Mouse (Mus musculus): ENCODE results near the gene Ube2ql1. TPM values are rescaled to one million over a fixed set of nuclear protein-coding genes. Genes with fewer than 3 reads are reported as not detected.

The Ube2ql1 gene
- polyA plus RNA-seq, 1 experiment: 1.0 TPM

DNA sequence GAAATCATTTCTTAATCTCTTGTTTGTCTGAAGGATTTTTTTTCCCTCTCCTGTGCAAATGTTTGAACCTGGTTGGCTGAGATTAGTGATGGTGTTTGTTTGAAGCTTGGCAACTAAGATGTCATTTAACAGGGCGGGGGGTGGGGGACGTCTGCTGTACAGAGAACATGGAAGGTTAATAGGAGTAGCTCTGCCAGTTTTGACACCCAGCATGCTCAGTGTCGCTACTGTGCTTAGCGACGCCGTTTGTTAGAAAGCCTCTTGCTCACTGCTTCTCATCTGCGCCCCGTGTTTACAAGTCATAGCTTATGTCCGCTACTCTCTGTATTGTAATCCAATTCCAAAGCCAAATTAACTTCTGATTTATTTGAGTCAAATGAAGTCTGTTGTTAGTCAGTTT, 25.0 kb upstream of the Ube2ql1 start:
- Histone ChIP-seq H3K4me1 (ENCODE audit: control insufficient read depth, insufficient read depth, low read length) (no peaks in the 10 kb centered on the region), H3K9me3 (replicated peaks; ENCODE audit: control insufficient read depth, insufficient read depth, low read length, poor library complexity, severe bottlenecking) (no peaks in the 10 kb centered on the region), H3K27me3 (ENCODE audit: control insufficient read depth, insufficient read depth, low read length, poor library complexity, severe bottlenecking) (no peaks in the 10 kb centered on the region), H3K9ac (ENCODE audit: low read depth, poor library complexity, severe bottlenecking) (no peak overlapping the region), H3K36me3 (ENCODE audit: control insufficient read depth, insufficient read depth, low read length, poor library complexity, severe bottlenecking) (no peaks in the 10 kb centered on the region), H3K27ac (ENCODE audit: insufficient read depth, low read length) (no peak overlapping the region), H3K4me3 (ENCODE audit: low read depth, low read length) (no peak overlapping the region)
- TF ChIP-seq POLR2A (IDR thresholded peaks at IDR 0.05; ENCODE audit: insufficient read depth, low read length) (no peak), EP300 (IDR thresholded peaks at IDR 0.05; ENCODE audit: insufficient read depth, low read depth, low read length) (no peak), CTCF (IDR thresholded peaks at IDR 0.05; ENCODE audit: low read depth, low read length) (no peak)

DNA sequence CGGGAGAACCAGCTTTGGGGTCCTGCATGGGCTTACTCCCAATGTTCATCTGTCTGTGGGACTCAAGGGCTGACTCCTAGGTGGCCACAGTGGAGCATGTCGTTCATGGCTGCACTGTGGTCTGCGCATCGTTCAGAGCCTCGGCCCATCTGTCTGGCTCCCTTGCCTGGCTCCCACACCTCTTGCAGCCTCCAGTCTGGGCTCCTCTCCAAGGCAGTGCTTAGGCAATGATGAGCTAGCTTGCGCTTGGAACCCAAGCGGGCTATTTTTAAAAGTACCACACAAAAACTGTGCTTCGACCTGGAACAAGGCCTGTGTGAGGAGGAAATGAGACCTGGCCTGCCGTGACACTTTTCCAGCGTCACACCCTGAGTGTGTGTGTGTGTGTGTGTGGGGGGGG, 21.7 kb upstream of the Ube2ql1 start:
- Histone ChIP-seq H3K36me3 (ENCODE audit: control insufficient read depth, insufficient read depth, low read length, poor library complexity, severe bottlenecking) (no peaks in the 10 kb centered on the region), H3K4me3 (ENCODE audit: low read depth, low read length) (no peak overlapping the region), H3K27me3 (ENCODE audit: control insufficient read depth, insufficient read depth, low read length, poor library complexity, severe bottlenecking) (no peaks in the 10 kb centered on the region), H3K27ac (ENCODE audit: insufficient read depth, low read length) (no peak overlapping the region), H3K4me1 (ENCODE audit: control insufficient read depth, insufficient read depth, low read length) (no peaks in the 10 kb centered on the region), H3K9me3 (replicated peaks; ENCODE audit: control insufficient read depth, insufficient read depth, low read length, poor library complexity, severe bottlenecking) (no peaks in the 10 kb centered on the region), H3K9ac (ENCODE audit: low read depth, poor library complexity, severe bottlenecking) (no peak overlapping the region)
- TF ChIP-seq POLR2A (IDR thresholded peaks at IDR 0.05; ENCODE audit: insufficient read depth, low read length): no peak
- TF ChIP-seq EP300 (IDR thresholded peaks at IDR 0.05; ENCODE audit: insufficient read depth, low read depth, low read length): no peak
- TF ChIP-seq CTCF (IDR thresholded peaks at IDR 0.05; ENCODE audit: low read depth, low read length): no peak

DNA sequence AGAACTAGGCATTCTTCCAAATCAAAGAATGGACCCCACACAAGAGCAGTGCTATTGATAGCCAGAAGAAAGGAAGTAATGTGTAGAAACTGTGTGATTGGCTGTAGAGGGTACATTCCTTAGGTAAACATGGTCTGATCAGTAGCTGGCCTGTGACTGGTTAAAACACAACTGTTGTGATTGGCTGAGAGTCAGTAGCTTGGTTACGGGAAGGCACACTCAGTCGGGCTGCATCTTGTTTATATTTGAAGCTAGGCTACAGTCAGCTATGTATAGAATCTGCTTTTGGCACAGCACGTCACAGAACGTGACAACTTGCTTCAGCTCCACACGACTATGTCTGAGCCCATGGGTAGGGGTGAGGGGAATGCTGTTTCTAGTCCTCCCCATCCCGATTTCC, 19.3 kb upstream of the Ube2ql1 start:
- H3K4me3 ChIP-seq (ENCODE audit: low read depth, low read length): no peak overlapping the region
- H3K36me3 ChIP-seq (ENCODE audit: control insufficient read depth, insufficient read depth, low read length, poor library complexity, severe bottlenecking): no peaks in the 10 kb centered on the region
- no peaks in the 10 kb centered on the region for H3K27me3 ChIP-seq (ENCODE audit: control insufficient read depth, insufficient read depth, low read length, poor library complexity, severe bottlenecking)
- TF ChIP-seq POLR2A (IDR thresholded peaks at IDR 0.05; ENCODE audit: insufficient read depth, low read length) (no peak), CTCF (IDR thresholded peaks at IDR 0.05; ENCODE audit: low read depth, low read length) (no peak), EP300 (IDR thresholded peaks at IDR 0.05; ENCODE audit: insufficient read depth, low read depth, low read length) (no peak)
- H3K27ac ChIP-seq (ENCODE audit: insufficient read depth, low read length): no peak overlapping the region
- no peaks in the 10 kb centered on the region for H3K4me1 ChIP-seq (ENCODE audit: control insufficient read depth, insufficient read depth, low read length)
- no peak overlapping the region for H3K9ac ChIP-seq (ENCODE audit: low read depth, poor library complexity, severe bottlenecking)
- H3K9me3 ChIP-seq (replicated peaks; ENCODE audit: control insufficient read depth, insufficient read depth, low read length, poor library complexity, severe bottlenecking): no peaks in the 10 kb centered on the region

DNA sequence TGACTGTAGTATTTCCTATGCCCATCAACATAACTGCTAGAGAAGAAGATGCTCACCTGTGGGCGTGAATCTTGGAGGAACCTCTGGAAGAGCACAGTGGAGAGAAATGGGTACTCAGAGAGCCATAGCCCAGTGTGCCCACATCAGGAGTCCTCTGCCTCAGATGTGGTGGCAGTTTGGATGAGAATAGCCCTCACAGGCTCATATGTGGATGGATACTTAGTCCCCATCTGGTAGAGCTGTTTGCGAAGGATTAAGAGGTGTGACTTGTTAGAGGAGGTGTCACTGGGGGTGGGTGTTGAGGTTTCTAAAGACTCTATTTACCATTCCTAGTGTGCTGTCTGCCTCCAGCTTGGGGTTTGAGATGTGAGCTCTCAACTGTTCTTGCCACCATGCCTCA, 13.2 kb upstream of the Ube2ql1 start:
- no peaks in the 10 kb centered on the region for H3K4me1 ChIP-seq (ENCODE audit: control insufficient read depth, insufficient read depth, low read length)
- no peak overlapping the region for H3K27ac ChIP-seq (ENCODE audit: insufficient read depth, low read length)
- H3K9me3 ChIP-seq (replicated peaks; ENCODE audit: control insufficient read depth, insufficient read depth, low read length, poor library complexity, severe bottlenecking): no peaks in the 10 kb centered on the region
- no peaks in the 10 kb centered on the region for H3K36me3 ChIP-seq (ENCODE audit: control insufficient read depth, insufficient read depth, low read length, poor library complexity, severe bottlenecking)
- H3K27me3 ChIP-seq (ENCODE audit: control insufficient read depth, insufficient read depth, low read length, poor library complexity, severe bottlenecking): no peaks in the 10 kb centered on the region
- H3K9ac ChIP-seq (ENCODE audit: low read depth, poor library complexity, severe bottlenecking): no peak overlapping the region
- no peak for TF ChIP-seq CTCF (IDR thresholded peaks at IDR 0.05; ENCODE audit: low read depth, low read length)
- TF ChIP-seq POLR2A (IDR thresholded peaks at IDR 0.05; ENCODE audit: insufficient read depth, low read length): no peak
- no peak for TF ChIP-seq EP300 (IDR thresholded peaks at IDR 0.05; ENCODE audit: insufficient read depth, low read depth, low read length)
- H3K4me3 ChIP-seq (ENCODE audit: low read depth, low read length): no peak overlapping the region

DNA sequence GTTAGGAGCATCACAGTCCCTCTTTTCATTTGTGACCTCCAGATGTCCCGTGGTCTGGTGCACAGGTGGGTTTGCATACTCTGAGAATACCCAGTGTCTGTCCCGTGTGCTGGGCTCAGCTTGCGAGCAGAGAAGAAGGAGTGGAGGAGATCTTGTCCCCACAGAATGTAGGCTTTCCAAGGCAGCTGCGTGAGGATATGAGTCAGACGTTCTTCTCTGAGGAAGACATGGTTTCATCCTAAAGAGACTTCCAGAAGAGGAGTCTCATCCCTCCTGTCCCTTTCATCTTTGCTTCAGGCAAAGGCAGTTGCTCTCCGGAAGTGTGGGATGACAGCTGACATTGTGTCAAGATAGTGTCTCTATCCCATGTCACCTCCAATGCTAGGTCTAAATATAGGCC, 11.8 kb upstream of the Ube2ql1 start:
- H3K27me3 ChIP-seq (ENCODE audit: control insufficient read depth, insufficient read depth, low read length, poor library complexity, severe bottlenecking): no peaks in the 10 kb centered on the region
- H3K9me3 ChIP-seq (replicated peaks; ENCODE audit: control insufficient read depth, insufficient read depth, low read length, poor library complexity, severe bottlenecking): no peaks in the 10 kb centered on the region
- TF ChIP-seq POLR2A (IDR thresholded peaks at IDR 0.05; ENCODE audit: insufficient read depth, low read length) (no peak), EP300 (IDR thresholded peaks at IDR 0.05; ENCODE audit: insufficient read depth, low read depth, low read length) (no peak), CTCF (IDR thresholded peaks at IDR 0.05; ENCODE audit: low read depth, low read length) (no peak)
- no peaks in the 10 kb centered on the region for H3K4me1 ChIP-seq (ENCODE audit: control insufficient read depth, insufficient read depth, low read length)
- no peak overlapping the region for H3K27ac ChIP-seq (ENCODE audit: insufficient read depth, low read length)
- H3K9ac ChIP-seq (ENCODE audit: low read depth, poor library complexity, severe bottlenecking): no peak overlapping the region
- no peaks in the 10 kb centered on the region for H3K36me3 ChIP-seq (ENCODE audit: control insufficient read depth, insufficient read depth, low read length, poor library complexity, severe bottlenecking)
- no peak overlapping the region for H3K4me3 ChIP-seq (ENCODE audit: low read depth, low read length)

DNA sequence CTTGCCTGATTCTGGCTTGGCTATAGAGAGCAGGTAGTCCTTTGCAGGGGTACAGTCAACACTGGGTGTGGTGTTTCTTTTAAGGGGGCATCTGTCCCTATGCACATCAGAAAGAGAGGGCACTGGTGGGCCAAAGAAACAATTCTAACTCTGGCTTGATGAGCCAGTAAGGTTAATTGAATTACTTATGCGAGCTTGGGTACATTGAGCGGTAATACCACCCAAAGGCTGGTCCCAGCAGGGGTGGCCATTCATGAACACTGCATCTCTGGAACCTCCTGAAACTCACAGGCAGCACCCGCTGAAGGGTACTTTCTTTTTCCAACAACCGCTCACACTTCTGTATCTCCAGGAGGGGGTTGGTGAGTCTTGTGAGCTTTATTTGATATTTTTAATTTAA, 9.1 kb upstream of the Ube2ql1 start:
- H3K4me1 ChIP-seq (ENCODE audit: control insufficient read depth, insufficient read depth, low read length): no peaks in the 10 kb centered on the region
- H3K9me3 ChIP-seq (replicated peaks; ENCODE audit: control insufficient read depth, insufficient read depth, low read length, poor library complexity, severe bottlenecking): no peaks in the 10 kb centered on the region
- H3K27me3 ChIP-seq (ENCODE audit: control insufficient read depth, insufficient read depth, low read length, poor library complexity, severe bottlenecking): no peaks in the 10 kb centered on the region
- TF ChIP-seq POLR2A (IDR thresholded peaks at IDR 0.05; ENCODE audit: insufficient read depth, low read length) (no peak), EP300 (IDR thresholded peaks at IDR 0.05; ENCODE audit: insufficient read depth, low read depth, low read length) (no peak), CTCF (IDR thresholded peaks at IDR 0.05; ENCODE audit: low read depth, low read length) (no peak)
- no peak overlapping the region for H3K27ac ChIP-seq (ENCODE audit: insufficient read depth, low read length)
- H3K36me3 ChIP-seq (ENCODE audit: control insufficient read depth, insufficient read depth, low read length, poor library complexity, severe bottlenecking): no peaks in the 10 kb centered on the region
- H3K9ac ChIP-seq (ENCODE audit: low read depth, poor library complexity, severe bottlenecking): no peak overlapping the region
- H3K4me3 ChIP-seq (ENCODE audit: low read depth, low read length): no peak overlapping the region
